ENCODE assay signal across 8 mouse cellular contexts in genomic region chr11:17460024-17460919, GRCm38 (mm10).
DNase-seq lines count a peak whose midpoint lies in the region; ATAC-seq and TF ChIP-seq lines count a peak whose summit lies in the region.

No protein-coding gene starts in this region.

- H3K27me3 ChIP-seq in MEL (ENCODE audit: control insufficient read depth in 1 of 2, insufficient read depth in 2 of 2, low read length in 2 of 2): peaks cover 0 to 5% of the 10 kb centered on the region in 2 experiments; a peak in 1 of 4 replicates
- H3K27me3 ChIP-seq in midbrain, embryonic 15.5 days (replicated peaks): 0 out of 2 replicates have a peak, but pooled peaks cover 5% of the 10 kb centered on the region

- peak; percentile 84 for ATAC-seq in midbrain, embryonic 15.5 days (replicated peaks)

- peak; percentile 72 for TF ChIP-seq RAD21 in MEL (IDR thresholded peaks at IDR 0.05; ENCODE audit: low read depth, low read length)

- WGBS in midbrain, embryonic 15.5 days: 5% methylated on average over 11 of the region's 11 CpGs

- H3K9me3 ChIP-seq in MEL (replicated peaks; ENCODE audit: insufficient read depth, low read length): no peaks in the 10 kb centered on the region
- H3K9me3 ChIP-seq in midbrain, embryonic 15.5 days: no peaks in the 10 kb centered on the region

- intact Hi-C loops in heart, postnatal 10 days (cut with DNase I): loop anchor here (5.0 to 10.0 kb wide), 4 partner anchors 175 to 1562 kb away; partner anchors contain the start of gene Etaa1
- intact Hi-C loops in left cerebral cortex, postnatal 25 days (cut with DNase I): no loop called here

- TF ChIP-seq CTCF in MEL (IDR thresholded peaks at IDR 0.05 in 2 of 3, conservative IDR thresholded peaks at IDR 0.05 in 1 of 3; ENCODE audit: control insufficient read depth in 1 of 3, insufficient read depth in 1 of 3, low read depth in 2 of 3, low read length in 3 of 3, poor library complexity in 1 of 3, severe bottlenecking in 1 of 3): peak in 2 of 3 experiments; percentile 64 to 70; a peak in 4 of 6 replicates

- no peak for TF ChIP-seq EP300 in MEL (IDR thresholded peaks at IDR 0.05; ENCODE audit: low read depth in 1 of 2, low read length in 2 of 2)

- H3K4me2 ChIP-seq in midbrain, embryonic 15.5 days: peak overlapping the region; percentile 43

- no peak overlapping the region for H3K9ac ChIP-seq in MEL (ENCODE audit: control insufficient read depth, low read depth, low read length, poor library complexity, severe bottlenecking)
- H3K9ac ChIP-seq in midbrain, embryonic 15.5 days: no peak overlapping the region

- TF ChIP-seq POLR2A in MEL (IDR thresholded peaks at IDR 0.05; ENCODE audit: control insufficient read depth in 1 of 2, insufficient read depth in 1 of 2, low read depth in 1 of 2, low read length in 2 of 2, poor library complexity in 1 of 2): no peak

- H3K4me1 ChIP-seq in MEL (ENCODE audit: control insufficient read depth in 1 of 2, insufficient read depth in 2 of 2, low read length in 2 of 2): no peaks in the 10 kb centered on the region
- H3K4me1 ChIP-seq in midbrain, embryonic 15.5 days: peaks cover 6% of the 10 kb centered on the region

- no peak overlapping the region for H3K4me3 ChIP-seq in MEL (ENCODE audit: control insufficient read depth in 1 of 2, insufficient read depth in 1 of 2, low read depth in 2 of 2, low read length in 2 of 2)
- H3K4me3 ChIP-seq in midbrain, embryonic 15.5 days: peak overlapping the region; percentile 21; the same call in 1 of the 2 replicates

- no peak overlapping the region for H3K27ac ChIP-seq in MEL (ENCODE audit: control insufficient read depth, low read depth, low read length)
- no peak overlapping the region for H3K27ac ChIP-seq in midbrain, embryonic 15.5 days

- DNase-seq in A20 (ENCODE audit: low read depth, low spot score) (peak; percentile 7), MEL (ENCODE audit: low read depth, low spot score) (peak; percentile 49)
- DNase-seq in embryo, embryonic 9.5 days (ENCODE audit: extremely low spot score): peak; percentile 55
- DNase-seq in heart, postnatal 10 days: peak; percentile 43 to 58
- DNase-seq in left cerebral cortex, postnatal 25 days (ENCODE audit: low spot score in 2 of 2): peak; percentile 8 to 35
- DNase-seq in thymus, postnatal 10 days (ENCODE audit: low spot score in 2 of 2): no peak
- DNase-seq in B cell, adult 2 months: no peak

- H3K79me2 ChIP-seq in MEL (ENCODE audit: control insufficient read depth, insufficient read depth, low read length, poor library complexity): no peaks in the 10 kb centered on the region

- H3K36me3 ChIP-seq in MEL (ENCODE audit: control insufficient read depth in 1 of 2, insufficient read depth in 2 of 2, low read length in 2 of 2): no peaks in the 10 kb centered on the region
- H3K36me3 ChIP-seq in midbrain, embryonic 15.5 days (replicated peaks): no peaks in the 10 kb centered on the region

TF ChIP-seq in MEL, 35 proteins besides CTCF, POLR2A, EP300 and RAD21:
- TF ChIP-seq SMC3 (IDR thresholded peaks at IDR 0.05; ENCODE audit: low read depth, low read length): peak; percentile 50
- TF ChIP-seq ZC3H11A (IDR thresholded peaks at IDR 0.05; ENCODE audit: low read depth, low read length): peak; percentile 23; the same call in 1 of the 2 replicates
- no peak for TF ChIP-seq ZKSCAN1 (IDR thresholded peaks at IDR 0.05; ENCODE audit: low read depth, low read length)

Comparison
In these comparisons a context has a peak if more than half of its experiments do, and no peak if none do; other contexts are left out.
1. DNase-seq: peak in A20 (single experiment), MEL (single experiment), embryo, embryonic 9.5 days (single experiment), heart, postnatal 10 days (2 of 2) and left cerebral cortex, postnatal 25 days (2 of 2); none in thymus, postnatal 10 days (0 of 2) and B cell, adult 2 months (0 of 2).